Mouse (Mus musculus): Measurements from ENCODE around the gene Cpt1a.

DNA sequence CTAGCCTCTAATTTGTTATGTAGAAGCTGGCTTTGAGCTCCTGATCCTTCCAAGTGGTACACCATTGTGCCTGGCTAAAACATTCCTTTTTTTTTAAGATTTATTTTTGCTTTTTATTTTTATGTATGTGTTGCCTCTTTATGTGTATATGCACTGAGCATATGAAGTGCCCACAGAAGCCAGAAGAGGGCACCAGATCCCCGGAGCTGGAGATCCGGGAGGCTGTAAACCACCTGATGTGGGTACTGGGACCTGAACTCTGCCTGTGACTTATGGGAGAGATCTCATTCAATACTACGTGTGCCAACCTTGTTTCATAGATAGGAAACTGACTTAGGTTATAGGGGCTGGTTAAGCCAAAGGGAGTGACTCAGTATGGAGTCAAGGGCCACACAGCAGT is 46.1 kb downstream of the Cpt1a start:
- TF ChIP-seq CTCF (IDR thresholded peaks at IDR 0.05; ENCODE audit: insufficient read depth, low read depth, low read length) (no peak), POLR2A (IDR thresholded peaks at IDR 0.05; ENCODE audit: insufficient read depth, low read depth, low read length) (no peak)

All from olfactory bulb, adult 2 months (tissue).